Comparison of ENCODE assay signal across 10 mouse cellular contexts in genomic region chr1:130699937-130700633, GRCm38 (mm10). TPM values are rescaled to one million over a fixed set of nuclear protein-coding genes. Genes with fewer than 3 reads are reported as not detected.
DNase-seq lines count a peak whose midpoint lies in the region; ATAC-seq lines count a peak whose summit lies in the region.
"Had no signal": no experiment of that assay in that cellular context is flagged by ENCODE, and none has a peak within 500 bp of the region (broad histone marks: within the 10 kb centered on the region; RNA-seq: fewer than 3 reads in every experiment).

No protein-coding gene starts in this region.

- no peaks in the 10 kb centered on the region for H3K4me1 ChIP-seq in forebrain, embryonic 11.5 days (replicated peaks; ENCODE audit: control insufficient read depth, insufficient read depth, low read length)
- H3K4me1 ChIP-seq: heart, embryonic 13.5 days had no signal

- peak; percentile 35 for DNase-seq in NIH3T3 (ENCODE audit: low read depth)
- peak; percentile 34 for DNase-seq in adrenal gland, postnatal 25 days
- peak; percentile 73 to 80 for DNase-seq in heart, adult 9 months (ENCODE audit: low spot score in 2 of 2)
- DNase-seq in lung, postnatal 14 days: peak; percentile 75
- DNase-seq in forebrain, embryonic 11.5 days (ENCODE audit: low spot score): no peak
- no peak for DNase-seq in yolk sac, embryonic 10.5 days (ENCODE audit: low spot score)

- no peak overlapping the region for H3K9ac ChIP-seq in forebrain, embryonic 11.5 days (ENCODE audit: low read length)
- H3K9ac ChIP-seq: heart, embryonic 13.5 days had no signal

- H3K27me3 ChIP-seq in forebrain, embryonic 11.5 days (ENCODE audit: control insufficient read depth, insufficient read depth, low read length): no peaks in the 10 kb centered on the region
- H3K27me3 ChIP-seq: heart, embryonic 13.5 days had no signal

- WGBS in forebrain, embryonic 11.5 days: 90% methylated on average over 10 of the region's 10 CpGs

- no peak for ATAC-seq in forebrain, embryonic 11.5 days (replicated peaks; ENCODE audit: low FRiP score)
- no peak for ATAC-seq in megakaryocyte-erythroid progenitor cell, adult 5-6 weeks (replicated peaks; ENCODE audit: low FRiP score, low TSS enrichment, poor library complexity, severe bottlenecking)

- H3K4me2 ChIP-seq in forebrain, embryonic 11.5 days (ENCODE audit: low read depth, low read length, severe bottlenecking): no peak overlapping the region
- H3K4me2 ChIP-seq: heart, embryonic 13.5 days had no signal

- no peaks in the 10 kb centered on the region; the same call in 1 of the 2 replicates for H3K36me3 ChIP-seq in forebrain, embryonic 11.5 days (ENCODE audit: control insufficient read depth, insufficient read depth, low read length)

- H3K9me3 ChIP-seq in forebrain, embryonic 11.5 days (ENCODE audit: control insufficient read depth, low read length): no peaks in the 10 kb centered on the region
- H3K9me3 ChIP-seq: heart, embryonic 13.5 days had no signal

- H3K27ac ChIP-seq in forebrain, embryonic 11.5 days (ENCODE audit: low read depth, low read length): no peak overlapping the region
- H3K27ac ChIP-seq: heart, embryonic 13.5 days; macrophage had no signal

- H3K4me3 ChIP-seq in forebrain, embryonic 11.5 days (ENCODE audit: low read depth, low read length): no peak overlapping the region
- H3K4me3 ChIP-seq: heart, embryonic 13.5 days had no signal

RNA-seq across cellular contexts. Expression of gene Gm29427, which starts 15.5 kb away (rescaled TPM):
- total RNA-seq in adrenal gland, postnatal 25 days (2021): 0.21 TPM in 1 of 2 replicates, not detected in the other
- polyA plus RNA-seq in forebrain, embryonic 11.5 days (2014; fragmentation: Nextera tagmentation; extraction: Ambion mirVana): not detected in 2 replicates
- not detected in 2 replicates for total RNA-seq in megakaryocyte-erythroid progenitor cell, adult 5-6 weeks (2014; fragmentation: Nextera tagmentation)
- 0.19 TPM in 1 of 2 replicates, not detected in the other for total RNA-seq in megakaryocyte-erythroid progenitor cell, adult 5-6 weeks (2017)
- polyA plus RNA-seq: embryonic facial prominence, embryonic 11.5 days; heart, embryonic 13.5 days; macrophage had no signal

RNA-seq across cellular contexts. Expression of gene Yod1, which starts 17.0 kb away (rescaled TPM):
- total RNA-seq in adrenal gland, postnatal 25 days (2021): 8.7 and 9.9 TPM in 2 replicates
- polyA plus RNA-seq in forebrain, embryonic 11.5 days (2014; fragmentation: Nextera tagmentation; extraction: Ambion mirVana): 13.5 and 17.1 TPM in 2 replicates
- 14.4 and 15.9 TPM in 2 replicates for total RNA-seq in megakaryocyte-erythroid progenitor cell, adult 5-6 weeks (2014; fragmentation: Nextera tagmentation)
- total RNA-seq in megakaryocyte-erythroid progenitor cell, adult 5-6 weeks (2017): 12.4 and 15.7 TPM in 2 replicates

RNA-seq across cellular contexts. Expression of gene Pfkfb2, which starts 29.0 kb away (rescaled TPM):
- total RNA-seq in adrenal gland, postnatal 25 days (2021): 29.3 and 34.7 TPM in 2 replicates
- 7.3 and 8.6 TPM in 2 replicates for polyA plus RNA-seq in forebrain, embryonic 11.5 days (2014; fragmentation: Nextera tagmentation; extraction: Ambion mirVana)
- total RNA-seq in megakaryocyte-erythroid progenitor cell, adult 5-6 weeks (2014; fragmentation: Nextera tagmentation): 22.6 and 26.7 TPM in 2 replicates
- 16.0 and 18.3 TPM in 2 replicates for total RNA-seq in megakaryocyte-erythroid progenitor cell, adult 5-6 weeks (2017)

RNA-seq across cellular contexts. Expression of gene AA986860, which starts 31.7 kb away (rescaled TPM):
- total RNA-seq in adrenal gland, postnatal 25 days (2021): 2.5 and 3.4 TPM in 2 replicates
- polyA plus RNA-seq in forebrain, embryonic 11.5 days (2014; fragmentation: Nextera tagmentation; extraction: Ambion mirVana): 0.83 and 1.1 TPM in 2 replicates
- total RNA-seq in megakaryocyte-erythroid progenitor cell, adult 5-6 weeks (2014; fragmentation: Nextera tagmentation): 0.66 and 1.5 TPM in 2 replicates
- total RNA-seq in megakaryocyte-erythroid progenitor cell, adult 5-6 weeks (2017): 0.50 and 0.94 TPM in 2 replicates

RNA-seq across cellular contexts. Expression of gene C4bp, which starts 38.7 kb away (rescaled TPM):
- 3.8 TPM in 1 of 2 replicates, not detected in the other for total RNA-seq in adrenal gland, postnatal 25 days (2021)
- not detected in 2 replicates for polyA plus RNA-seq in forebrain, embryonic 11.5 days (2014; fragmentation: Nextera tagmentation; extraction: Ambion mirVana)
- not detected in 2 replicates for total RNA-seq in megakaryocyte-erythroid progenitor cell, adult 5-6 weeks (2014; fragmentation: Nextera tagmentation)
- total RNA-seq in megakaryocyte-erythroid progenitor cell, adult 5-6 weeks (2017): not detected in 2 replicates
- polyA plus RNA-seq: embryonic facial prominence, embryonic 11.5 days; heart, embryonic 13.5 days; macrophage had no signal

Comparison
In these comparisons a context has a peak if more than half of its experiments do, and no peak if none do; other contexts are left out.
1. DNase-seq: peak in NIH3T3 (single experiment), adrenal gland, postnatal 25 days (single experiment), heart, adult 9 months (2 of 2) and lung, postnatal 14 days (single experiment); none in forebrain, embryonic 11.5 days (single experiment) and yolk sac, embryonic 10.5 days (single experiment).